Mouse (Mus musculus) spleen, postnatal 14 days (tissue): ENCODE data around the gene Hspa13.

Source experiments
- DNase-seq, 2 experiments: peaks; one replicate each; pipeline ENCODE4 v3.0.0; 2021 to 2022; ENCODE audit warnings: low spot score in 2 of 2

Hspa13 gene

GRCm38 (mm10) chr16:75766388-75767249, at the start of gene Hspa13:
Hspa13 (minus strand) TSS chr16:75767104.
- DNase-seq, result peak; percentile 88 to 95

- no peak for DNase-seq
These were observed 12.4 kb upstream of the Hspa13 start for GRCm38 (mm10) chr16:75779271-75779670.

- DNase-seq, result no peak
These were observed 6.3 kb upstream of the Hspa13 start for GRCm38 (mm10) chr16:75773222-75773621.

GRCm38 (mm10) chr16:75767250-75768002, 522 bp upstream of the Hspa13 start:
- DNase-seq, result no peak

- no peak for DNase-seq
These were observed 14.0 kb downstream of the Hspa13 start for GRCm38 (mm10) chr16:75752876-75753275.

- no peak for DNase-seq
These were observed 16.8 kb downstream of the Hspa13 start for GRCm38 (mm10) chr16:75750103-75750502.

GRCm38 (mm10) chr16:75748926-75749325, 18.0 kb downstream of the Hspa13 start:
- no peak for DNase-seq

- no peak for DNase-seq
These were observed 22.9 kb downstream of the Hspa13 start for GRCm38 (mm10) chr16:75744014-75744413.

GRCm38 (mm10) chr16:75717405-75718173, 49.3 kb downstream of the Hspa13 start:
- DNase-seq, result no peak

GRCm38 (mm10) chr16:75696176-75696575, 70.7 kb downstream of the Hspa13 start:
- DNase-seq, result peak in 1 of 2 experiments; percentile 21
